Mouse (Mus musculus) embryonic facial prominence, embryonic 11.5 days (tissue): ENCODE measurements around the gene Notch1. TPM values are rescaled to one million over a fixed set of nuclear protein-coding genes. Genes with fewer than 3 reads are reported as not detected.

ENCODE experiments used
- ATAC-seq: fragments of 200-750 bp; cut with Nextera tagmentation; replicated peaks from 2 replicates; pipeline ENCODE4 v1.8.0; 2017; ENCODE audit warnings: low read depth; ENCODE audit not compliant: insufficient number of reproducible peaks, low FRiP score, low TSS enrichment
- DNase-seq: peaks from one replicate; pipeline ENCODE4 v3.0.0-alpha.2; 2015; ENCODE audit warnings: low spot score
- H3K27ac ChIP-seq: fragments of 300-500 bp; sonication (generic); replicated peaks from 2 replicates; pipeline ENCODE4 v1.5.1; 2014; ENCODE audit warnings: mild to moderate bottlenecking, low read depth, low read length, control low read depth
- H3K27me3 ChIP-seq: fragments of 300-500 bp; sonication (generic); 2 replicates; pipeline ENCODE4 v1.6.1; 2014; ENCODE audit warnings: mild to moderate bottlenecking, low read length, moderate library complexity, mixed read lengths; ENCODE audit not compliant: control insufficient read depth, insufficient read depth
- H3K36me3 ChIP-seq: fragments of 300-500 bp; sonication (generic); replicated peaks from 2 replicates; pipeline ENCODE4 v1.6.1; 2014; ENCODE audit warnings: low read depth, mild to moderate bottlenecking, low read length, moderate library complexity, mixed read lengths; ENCODE audit not compliant: control insufficient read depth, insufficient read depth
- H3K4me1 ChIP-seq: fragments of 300-500 bp; sonication (generic); 2 replicates; pipeline ENCODE4 v1.6.1; 2014; ENCODE audit warnings: low read length, mixed read lengths; ENCODE audit not compliant: control insufficient read depth, insufficient read depth
- H3K4me2 ChIP-seq: fragments of 300-500 bp; sonication (generic); 2 replicates; pipeline ENCODE4 v1.6.1; 2014; ENCODE audit warnings: low read depth, mild to moderate bottlenecking, control low read depth, low read length, moderate library complexity
- H3K4me3 ChIP-seq: fragments of 300-500 bp; sonication (generic); 2 replicates; pipeline ENCODE4 v1.5.1; 2014; ENCODE audit warnings: low read depth, low read length, control low read depth
- H3K9ac ChIP-seq: fragments of 300-500 bp; sonication (generic); replicated peaks from 2 replicates; pipeline ENCODE4 v1.6.1; 2014; ENCODE audit warnings: mild to moderate bottlenecking, control low read depth, low read length
- H3K9me3 ChIP-seq: fragments of 300-500 bp; sonication (generic); replicated peaks from 2 replicates; pipeline ENCODE4 v1.6.1; 2016; ENCODE audit warnings: mild to moderate bottlenecking, low read length, inconsistent platforms, mixed read lengths; ENCODE audit not compliant: control insufficient read depth
- WGBS: fragments of 180-500 bp; shearing (Covaris S2); extraction: QIAGEN DNeasy Blood & Tissue Kit; methylation state at CpG from one replicate; pipeline ENCODE4 v1.1.7; 2014; 5-methylcytosine and 5-hydroxymethylcytosine counted together
- polyA plus RNA-seq: library from polyadenylated mRNA; unstranded; fragments of >200 nt; fragmentation: Nextera tagmentation; extraction: Ambion mirVana; gene quantifications from 2 replicates; pipeline ENCODE4 v1.2.1, GENCODE M21; 2014

The Notch1 gene
- polyA plus RNA-seq, 1 experiment from 2014 or later, result 17.2 TPM

DNA sequence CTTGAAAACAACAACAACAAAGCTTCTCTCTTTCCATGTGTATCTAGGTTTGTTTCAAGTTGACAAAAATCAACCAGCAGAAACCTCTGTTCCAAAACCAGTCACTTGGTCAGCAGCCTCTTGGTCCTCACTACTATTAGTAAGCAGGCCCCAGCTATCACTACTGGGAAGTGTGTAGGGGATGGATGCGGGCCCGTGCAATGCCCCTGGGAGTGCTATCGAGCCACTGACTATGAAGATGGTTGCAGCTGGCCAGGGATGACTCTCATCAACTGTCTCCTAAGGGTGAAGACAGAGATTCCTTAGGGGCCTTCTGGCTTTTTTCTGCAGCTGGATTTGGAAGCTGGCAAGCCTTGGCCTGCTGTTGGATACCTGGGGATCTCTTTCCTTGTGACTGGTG lies 13.4 kb upstream of the Notch1 start:
- Histone ChIP-seq H3K9me3 (no peaks in the 10 kb centered on the region), H3K27ac (no peak overlapping the region), H3K4me1 (peaks cover 6% of the 10 kb centered on the region), H3K36me3 (no peaks in the 10 kb centered on the region), H3K4me3 (no peak overlapping the region), H3K4me2 (no peak overlapping the region), H3K9ac (no peak overlapping the region), H3K27me3 (no peaks in the 10 kb centered on the region)
- whole genome bisulfite sequencing, result 70% methylated on average over 3 of the region's 3 CpGs
- DNase-seq (no peak), ATAC-seq (no peak)

DNA sequence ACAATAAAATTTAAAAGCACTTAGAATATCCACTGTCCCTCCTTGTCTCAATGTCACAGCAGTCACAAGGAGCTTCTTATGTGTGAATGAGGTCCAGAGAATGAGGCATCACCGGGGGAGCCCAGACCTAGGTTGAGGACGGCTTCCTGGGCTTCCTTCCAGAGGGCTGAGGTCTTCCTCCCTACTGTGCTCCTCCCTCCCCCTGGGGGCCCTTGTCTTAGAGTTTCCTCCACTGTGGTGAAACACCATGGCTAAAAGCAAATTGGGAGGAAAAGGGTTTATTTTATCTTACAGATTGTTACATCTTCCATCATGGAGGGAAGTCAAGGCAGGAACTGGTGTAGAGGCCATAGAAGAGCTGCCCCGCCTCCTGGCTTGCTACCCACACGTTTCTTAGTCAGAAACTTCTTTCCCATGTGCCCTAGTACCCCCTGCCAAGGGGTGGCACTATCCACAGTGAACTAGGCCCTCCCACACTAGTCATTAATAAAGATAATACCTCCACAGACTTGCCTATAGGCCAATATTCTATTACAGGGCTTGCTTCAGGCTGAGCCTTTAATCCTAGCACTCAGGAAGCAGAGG lies 12.8 kb upstream of the Notch1 start:
- H3K9ac ChIP-seq, result no peak overlapping the region
- DNase-seq (no peak), ATAC-seq (no peak)
- no peak overlapping the region for H3K4me3 ChIP-seq
- no peak overlapping the region for H3K4me2 ChIP-seq
- 71% methylated on average over 4 of the region's 4 CpGs for WGBS
- H3K36me3 ChIP-seq, result no peaks in the 10 kb centered on the region
- H3K27ac ChIP-seq, result no peak overlapping the region
- no peaks in the 10 kb centered on the region for H3K27me3 ChIP-seq
- no peaks in the 10 kb centered on the region for H3K9me3 ChIP-seq
- H3K4me1 ChIP-seq, result peaks cover 6% of the 10 kb centered on the region

DNA sequence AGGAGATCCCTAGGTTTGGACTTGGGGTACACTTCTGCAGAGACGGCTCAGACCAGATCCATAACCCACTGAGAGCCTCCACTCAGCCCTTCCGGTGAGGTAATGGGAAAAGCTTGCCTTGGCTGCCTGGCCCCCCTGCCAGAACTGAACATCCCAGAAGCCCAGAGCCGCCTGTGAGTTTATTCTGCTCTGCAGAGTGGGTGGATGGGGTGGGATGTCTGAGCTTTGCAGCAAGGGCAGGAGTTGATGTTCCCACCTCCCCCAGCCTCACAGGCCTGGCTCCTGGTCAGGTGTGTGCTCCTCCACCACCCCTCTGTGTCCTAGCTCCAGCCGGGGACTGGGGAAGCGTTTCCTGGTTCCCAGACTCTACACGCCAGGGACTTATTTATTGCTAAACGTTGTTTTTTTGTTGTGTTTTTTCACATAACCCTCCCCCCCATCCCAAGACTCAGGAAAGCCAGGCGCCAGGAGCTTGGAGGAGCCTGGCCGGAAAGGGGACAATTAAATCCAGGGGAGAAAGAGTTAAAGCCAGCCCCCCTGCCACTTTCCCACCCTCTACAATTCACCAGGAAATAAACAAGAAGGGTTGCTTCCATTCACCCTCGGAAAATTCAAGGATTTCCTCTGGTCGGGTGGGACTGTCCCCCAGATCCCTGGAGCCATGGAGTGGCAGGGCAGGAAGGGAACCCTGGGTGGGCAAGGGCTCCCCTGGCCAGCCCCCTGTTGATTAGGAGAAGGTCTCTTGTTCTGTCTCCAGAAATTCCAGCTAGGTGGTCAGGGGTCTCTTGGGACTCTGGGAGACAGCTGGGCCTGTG lies 10.2 kb upstream of the Notch1 start:
- H3K4me3 ChIP-seq, result no peak overlapping the region
- no peaks in the 10 kb centered on the region for H3K36me3 ChIP-seq
- peaks cover 6% of the 10 kb centered on the region for H3K4me1 ChIP-seq
- no peak for DNase-seq
- no peak overlapping the region; the same call in 1 of the 2 replicates for H3K27ac ChIP-seq
- H3K9ac ChIP-seq, result peak overlapping the region; percentile 29; the same call in 1 of the 2 replicates
- H3K4me2 ChIP-seq, result no peak overlapping the region
- no peaks in the 10 kb centered on the region for H3K9me3 ChIP-seq
- ATAC-seq, result 0 out of 2 replicates have a peak, but pooled peaks have one; percentile 22
- H3K27me3 ChIP-seq, result no peaks in the 10 kb centered on the region
- 38% methylated on average over 11 of the region's 11 CpGs for WGBS

DNA sequence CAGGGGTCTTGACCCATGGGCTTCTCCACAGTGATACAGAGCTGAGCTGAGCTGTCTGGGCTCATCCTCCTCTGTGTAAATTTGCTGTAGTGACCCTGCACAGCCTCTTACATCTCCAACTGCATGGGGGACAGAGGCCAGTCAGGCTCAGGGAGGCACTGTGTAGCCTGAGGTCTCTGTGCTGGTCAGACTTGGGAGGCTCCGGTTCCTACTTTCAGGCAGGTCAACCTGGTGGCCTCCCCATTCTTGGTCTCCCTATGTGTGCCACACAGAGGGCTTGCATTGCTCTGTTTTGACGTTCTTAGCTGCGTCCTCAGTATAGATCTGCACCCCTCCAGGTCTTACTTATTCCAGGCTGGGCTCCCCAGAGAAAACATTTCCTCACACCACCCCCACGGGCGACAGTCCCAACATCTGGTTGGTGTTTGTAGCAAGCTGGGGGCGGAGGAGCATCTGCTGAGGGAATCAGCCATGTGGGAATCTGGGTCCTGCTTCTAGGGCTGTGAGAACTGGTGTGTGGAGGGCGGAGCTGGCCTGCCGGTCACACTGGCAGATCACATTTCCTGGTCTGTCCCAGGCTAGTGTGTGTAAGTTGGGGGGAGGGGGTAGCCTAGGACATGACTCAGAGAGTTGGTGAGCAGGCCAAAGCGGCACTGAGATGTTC lies 9.0 kb upstream of the Notch1 start:
- no peaks in the 10 kb centered on the region for H3K36me3 ChIP-seq
- 0 out of 2 replicates have a peak overlapping the region, but pooled peaks have one; percentile 10 for H3K4me2 ChIP-seq
- 0 out of 2 replicates have a peak overlapping the region, but pooled peaks have one; percentile 9 for H3K27ac ChIP-seq
- H3K9me3 ChIP-seq, result no peaks in the 10 kb centered on the region
- 15% methylated on average over 9 of the region's 9 CpGs for WGBS
- H3K9ac ChIP-seq, result no peak overlapping the region
- H3K4me1 ChIP-seq, result peaks cover 6% of the 10 kb centered on the region
- no peak overlapping the region for H3K4me3 ChIP-seq
- ATAC-seq (peak; percentile 83), DNase-seq (peak; percentile 83)
- H3K27me3 ChIP-seq, result no peaks in the 10 kb centered on the region

DNA sequence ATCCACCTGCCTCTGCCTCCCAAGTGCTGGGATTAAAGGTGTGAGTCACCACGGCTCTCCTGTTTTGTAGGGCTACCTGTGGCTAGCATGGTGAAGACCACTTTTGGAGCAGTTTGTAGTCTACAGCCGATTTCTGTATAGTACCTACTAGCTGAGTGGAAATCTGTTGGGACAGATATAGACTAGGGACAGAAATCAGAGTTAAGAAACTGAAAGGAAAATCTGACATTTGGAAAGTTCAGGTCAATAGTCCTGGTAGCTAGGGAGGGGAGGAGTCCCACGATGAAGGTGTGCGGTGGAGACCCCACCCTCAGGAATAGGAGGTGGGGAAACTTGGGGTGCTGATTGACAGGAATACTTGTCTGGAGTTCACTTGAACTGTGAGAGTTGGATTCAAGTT lies 5.9 kb upstream of the Notch1 start:
- ATAC-seq, result no peak

DNA sequence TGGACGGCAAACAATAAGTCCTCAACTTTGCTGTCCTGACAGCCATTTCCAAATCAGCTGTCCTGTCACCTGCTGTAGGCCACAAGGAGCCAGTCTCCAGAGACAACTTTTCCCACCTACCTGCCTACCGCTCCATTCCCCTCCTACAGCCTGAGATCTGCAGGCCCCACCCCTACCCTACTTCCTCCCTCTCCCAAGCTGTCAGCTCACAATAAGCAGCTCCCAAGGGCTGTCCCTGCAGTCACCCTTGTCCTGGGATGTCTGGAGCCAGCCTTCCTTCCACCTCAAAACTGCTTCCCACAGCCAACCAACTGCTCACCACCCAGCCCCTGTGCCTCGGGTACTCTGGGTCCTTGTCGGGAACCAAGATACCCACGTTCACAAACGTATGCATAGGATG lies 3.3 kb upstream of the Notch1 start:
- WGBS, result 94% methylated on average over 6 of the region's 6 CpGs
- Histone ChIP-seq H3K27ac (no peak overlapping the region), H3K9ac (no peak overlapping the region), H3K9me3 (no peaks in the 10 kb centered on the region), H3K4me2 (no peak overlapping the region), H3K4me1 (no peaks in the 10 kb centered on the region), H3K27me3 (no peaks in the 10 kb centered on the region), H3K36me3 (no peaks in the 10 kb centered on the region), H3K4me3 (no peak overlapping the region)
- ATAC-seq (no peak), DNase-seq (no peak)

More for the DNA sequence above, 5.9 kb upstream of the Notch1 start:
- no peak overlapping the region for H3K9ac ChIP-seq
- no peak overlapping the region for H3K4me2 ChIP-seq
- no peaks in the 10 kb centered on the region for H3K27me3 ChIP-seq
- H3K36me3 ChIP-seq, result no peaks in the 10 kb centered on the region
- WGBS, result 89% methylated on average over 4 of the region's 4 CpGs
- H3K9me3 ChIP-seq, result no peaks in the 10 kb centered on the region
- H3K4me1 ChIP-seq, result peaks cover 6% of the 10 kb centered on the region
- no peak for DNase-seq
- no peak overlapping the region for H3K4me3 ChIP-seq
- H3K27ac ChIP-seq, result no peak overlapping the region

DNA sequence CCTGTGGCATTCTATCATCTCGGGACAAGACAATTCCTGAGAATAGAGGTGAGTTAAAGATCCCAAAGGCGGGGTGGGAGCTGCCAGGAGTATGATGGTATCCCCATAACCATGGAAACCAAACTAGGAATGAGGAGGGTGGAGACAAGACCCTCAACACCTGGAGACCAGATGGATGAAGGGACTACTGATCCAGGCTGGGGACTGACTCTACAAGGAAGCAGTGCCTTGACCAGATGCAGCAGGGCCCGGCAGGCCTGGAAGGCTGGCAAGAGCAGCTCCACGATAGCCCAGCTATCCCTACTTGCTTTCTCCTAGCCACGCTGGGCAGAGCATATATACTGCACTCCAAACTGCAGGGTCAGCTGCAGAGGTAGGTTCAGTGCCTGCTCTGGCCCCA lies 524 bp upstream of the Notch1 start:
- peak; percentile 61; the same call in 1 of the 2 replicates for ATAC-seq
- Histone ChIP-seq H3K9ac (no peak overlapping the region), H3K27me3 (no peaks in the 10 kb centered on the region), H3K27ac (no peak overlapping the region), H3K4me2 (no peak overlapping the region), H3K9me3 (no peaks in the 10 kb centered on the region), H3K36me3 (no peaks in the 10 kb centered on the region), H3K4me3 (no peak overlapping the region), H3K4me1 (no peaks in the 10 kb centered on the region)
- 61% methylated on average over 5 of the region's 5 CpGs for WGBS
- peak; percentile 71 for DNase-seq

DNA sequence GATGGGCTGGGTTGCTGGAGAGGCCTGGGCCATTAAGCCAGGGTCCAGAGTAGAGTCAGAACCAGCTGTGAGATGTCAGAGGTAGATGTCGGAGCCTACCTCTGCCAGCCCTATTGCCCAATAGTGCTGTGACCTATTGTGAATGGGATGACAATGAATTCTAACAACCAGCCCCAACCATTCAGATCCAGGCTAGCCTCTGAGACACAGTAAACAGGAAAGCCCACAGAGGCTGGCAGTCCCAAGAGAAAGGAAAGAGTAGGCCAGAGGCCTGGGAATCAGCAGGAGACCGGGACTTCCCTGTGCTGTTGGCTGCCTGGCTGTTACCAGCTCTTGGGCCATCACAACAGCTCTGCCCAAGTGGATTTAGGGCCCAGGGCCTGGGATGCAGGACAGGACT lies 1.1 kb downstream of the Notch1 start:
- ATAC-seq (no peak), DNase-seq (no peak)
- Histone ChIP-seq H3K4me1 (no peaks in the 10 kb centered on the region), H3K4me3 (no peak overlapping the region), H3K9me3 (no peaks in the 10 kb centered on the region), H3K4me2 (no peak overlapping the region), H3K27ac (no peak overlapping the region), H3K9ac (no peak overlapping the region), H3K36me3 (no peaks in the 10 kb centered on the region), H3K27me3 (no peaks in the 10 kb centered on the region)
- WGBS, result 84% methylated on average over 2 of the region's 2 CpGs
